Mouse (Mus musculus): Measurements from ENCODE around the gene Morn3. TPM values are rescaled to one million over a fixed set of nuclear protein-coding genes. Genes with fewer than 3 reads are reported as not detected.
"Not testable (repeated sequence)": the region's sequence is repeated elsewhere in the genome, so short reads cannot be mapped to it uniquely, and the experiment has no call there.

Morn3 gene
- polyA plus RNA-seq, 1 experiment from 2014 or later = not detected

DNA sequence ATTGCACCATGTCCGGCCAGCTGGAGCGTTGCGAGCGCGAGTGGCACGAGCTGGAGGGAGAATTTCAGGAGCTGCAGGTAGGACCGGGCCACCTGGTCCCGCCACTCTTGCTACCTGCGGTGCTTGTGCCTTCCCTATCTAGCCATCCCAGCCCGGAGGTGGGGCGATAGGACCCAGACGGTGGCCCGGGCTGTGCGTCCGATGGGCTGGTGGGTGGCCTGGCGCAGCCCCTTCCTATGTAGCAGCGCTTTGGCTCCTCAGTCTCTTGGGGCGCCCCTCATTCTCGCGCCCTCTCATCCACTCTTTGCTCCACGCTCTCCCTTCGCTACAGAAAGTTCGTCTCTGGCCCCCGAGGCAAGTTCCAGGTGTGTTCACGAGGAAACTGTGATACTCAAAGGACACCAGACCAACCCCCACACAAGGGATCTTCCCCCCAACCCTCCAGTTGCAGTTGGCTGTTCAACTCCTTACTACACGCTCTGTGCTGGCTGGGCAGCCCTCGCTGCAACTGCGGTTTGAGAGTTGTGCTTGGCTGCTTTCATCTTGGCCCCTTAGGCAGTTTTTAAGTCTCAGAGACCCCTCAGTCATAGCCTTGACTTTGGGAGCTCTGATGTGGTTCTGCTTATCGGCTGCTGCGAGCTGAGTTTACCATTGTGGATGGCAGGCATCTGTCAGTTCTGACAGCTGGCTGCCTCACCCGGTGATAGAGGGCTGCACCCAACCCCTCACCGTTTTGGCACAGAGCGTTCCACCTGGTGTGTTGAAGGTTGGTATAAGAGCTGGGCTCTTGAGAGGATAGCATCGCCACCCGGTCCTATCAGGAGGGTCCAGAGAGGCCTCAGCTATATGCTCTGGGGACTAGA lies 29.8 kb upstream of the Morn3 start:
- peak overlapping the region; percentile 77 for H3K27ac ChIP-seq
- no peaks in the 10 kb centered on the region for H3K27me3 ChIP-seq
- 1% methylated on average over 35 of the region's 35 CpGs for WGBS
- peak; percentile 64 for ATAC-seq (replicated peaks; ENCODE audit: insufficient number of reproducible peaks, insufficient read depth, low FRiP score, low read depth)
- peaks cover 26% of the 10 kb centered on the region for H3K4me1 ChIP-seq (replicated peaks)
- peak overlapping the region; percentile 91 for H3K4me3 ChIP-seq
- no peaks in the 10 kb centered on the region for H3K9me3 ChIP-seq (replicated peaks)
- H3K4me2 ChIP-seq = peak overlapping the region; percentile 98
- no peaks in the 10 kb centered on the region for H3K36me3 ChIP-seq
- H3K9ac ChIP-seq = peak overlapping the region; percentile 83

DNA sequence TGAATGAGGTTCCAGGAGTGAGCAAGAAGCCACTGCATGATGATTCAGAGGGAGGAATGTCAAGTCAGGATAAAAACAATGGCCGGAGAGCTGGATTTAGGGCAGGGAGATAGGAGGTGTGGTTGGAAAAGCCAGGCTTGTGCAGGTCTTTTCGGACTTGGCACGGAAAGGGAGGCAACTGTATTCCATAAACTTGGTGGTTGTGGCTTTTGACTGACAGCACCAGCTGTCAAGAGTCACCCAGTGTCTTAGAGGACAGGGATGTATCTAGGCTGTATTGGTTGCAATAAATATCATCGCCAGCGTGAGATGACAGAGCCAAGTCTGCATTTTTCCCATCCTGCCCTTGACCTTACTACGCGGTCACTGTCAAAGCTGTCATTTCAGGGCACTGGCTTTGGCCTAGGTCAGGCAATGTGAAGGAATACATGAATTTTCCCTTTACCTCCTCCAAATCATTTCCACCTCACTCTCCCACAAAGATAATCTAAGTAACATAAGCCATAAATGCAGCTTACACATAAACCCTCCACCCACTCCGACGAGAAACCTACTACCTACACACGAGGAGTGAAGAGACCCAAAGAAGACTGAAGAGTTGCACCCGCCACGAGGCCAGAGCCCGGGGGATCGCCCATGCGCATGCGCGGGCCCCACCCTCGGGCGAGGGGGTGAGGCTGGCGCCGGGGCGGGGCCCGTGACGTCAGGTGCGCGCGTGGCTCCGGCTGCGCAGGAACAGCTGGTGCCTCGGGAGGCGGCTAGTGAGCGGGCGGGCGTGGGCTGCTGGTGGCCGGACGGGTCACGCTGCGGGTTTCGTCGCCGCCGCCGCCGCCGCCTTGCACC lies 29.0 kb upstream of the Morn3 start:
- peak overlapping the region; percentile 98 for H3K4me2 ChIP-seq
- ATAC-seq (replicated peaks; ENCODE audit: insufficient number of reproducible peaks, insufficient read depth, low FRiP score, low read depth) = peak; percentile 93
- H3K4me1 ChIP-seq (replicated peaks) = peaks cover 26% of the 10 kb centered on the region
- 5% methylated on average over 42 of the region's 45 CpGs for WGBS
- H3K9ac ChIP-seq = peak overlapping the region; percentile 83
- no peaks in the 10 kb centered on the region for H3K36me3 ChIP-seq
- H3K9me3 ChIP-seq (replicated peaks) = no peaks in the 10 kb centered on the region
- H3K27me3 ChIP-seq = no peaks in the 10 kb centered on the region
- H3K27ac ChIP-seq = peak overlapping the region; percentile 77
- H3K4me3 ChIP-seq = peak overlapping the region; percentile 91

DNA sequence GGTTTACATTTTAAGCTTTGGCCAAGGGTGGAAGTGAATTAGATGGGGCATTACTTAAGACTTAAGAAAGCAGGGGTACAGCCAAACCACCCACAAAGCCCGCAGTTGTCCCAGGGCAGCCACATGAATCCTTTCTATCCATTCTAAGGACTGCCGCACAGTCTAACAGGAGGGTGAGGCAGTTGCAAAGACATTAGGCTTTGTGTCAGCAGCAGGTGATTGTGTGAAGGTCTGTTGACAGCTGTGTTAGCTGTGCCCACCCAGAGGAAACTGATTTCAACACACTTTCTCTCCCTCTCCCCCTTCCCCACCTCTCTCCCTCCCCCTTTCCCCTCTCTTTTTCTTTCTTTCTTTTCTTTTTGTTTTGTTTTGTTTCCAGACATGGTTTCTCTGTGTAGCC lies 21.9 kb upstream of the Morn3 start:
- Histone ChIP-seq H3K27me3 (no peaks in the 10 kb centered on the region), H3K27ac (0 out of 2 replicates have a peak overlapping the region, but pooled peaks have one; percentile 89), H3K9me3 (replicated peaks) (no peaks in the 10 kb centered on the region), H3K4me3 (no peak overlapping the region), H3K4me1 (replicated peaks) (peaks cover 4% of the 10 kb centered on the region), H3K36me3 (no peaks in the 10 kb centered on the region), H3K4me2 (no peak overlapping the region), H3K9ac (no peak overlapping the region)
- no peak for ATAC-seq (replicated peaks; ENCODE audit: insufficient number of reproducible peaks, insufficient read depth, low FRiP score, low read depth)
- WGBS = 79% methylated on average over 2 of the region's 2 CpGs

DNA sequence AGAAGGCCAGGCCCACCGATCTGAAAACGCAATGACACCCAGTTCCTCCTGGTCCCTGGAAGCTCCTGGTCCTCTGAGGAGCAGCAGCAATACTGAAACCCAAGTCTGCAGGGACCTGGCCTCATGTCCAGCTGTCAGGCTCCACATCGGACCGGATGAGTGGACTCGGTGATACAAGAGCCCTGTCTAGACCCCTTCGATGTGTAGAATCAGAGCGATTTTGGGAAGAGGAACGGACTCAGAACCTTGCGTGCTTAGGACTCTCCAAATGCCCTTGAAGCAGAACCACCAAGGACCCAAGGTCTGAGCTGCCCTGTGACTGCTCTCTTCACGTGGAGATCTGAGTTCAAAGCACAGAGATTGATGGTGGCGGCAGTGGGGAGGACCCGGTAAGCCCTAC lies 21.3 kb upstream of the Morn3 start, which contains the start of gene Tmem120b:
Gene Tmem120b (plus strand): TSS at position 301 of the 400 bp plus-strand sequence.
- Histone ChIP-seq H3K27ac (peak within 1 kb of the TSS; percentile 89), H3K9me3 (replicated peaks) (no peaks in the 10 kb centered on the region), H3K4me1 (replicated peaks) (peaks cover 4% of the 10 kb centered on the region), H3K27me3 (no peaks in the 10 kb centered on the region), H3K4me2 (0 out of 2 replicates have a peak within 1 kb of the TSS, but pooled peaks have one; percentile 22), H3K9ac (no peak within 1 kb of the TSS), H3K36me3 (no peaks in the 10 kb centered on the region), H3K4me3 (no peak within 1 kb of the TSS)
- no peak for ATAC-seq (replicated peaks; ENCODE audit: insufficient number of reproducible peaks, insufficient read depth, low FRiP score, low read depth)
- WGBS = 88% methylated on average over 12 of the region's 12 CpGs

DNA sequence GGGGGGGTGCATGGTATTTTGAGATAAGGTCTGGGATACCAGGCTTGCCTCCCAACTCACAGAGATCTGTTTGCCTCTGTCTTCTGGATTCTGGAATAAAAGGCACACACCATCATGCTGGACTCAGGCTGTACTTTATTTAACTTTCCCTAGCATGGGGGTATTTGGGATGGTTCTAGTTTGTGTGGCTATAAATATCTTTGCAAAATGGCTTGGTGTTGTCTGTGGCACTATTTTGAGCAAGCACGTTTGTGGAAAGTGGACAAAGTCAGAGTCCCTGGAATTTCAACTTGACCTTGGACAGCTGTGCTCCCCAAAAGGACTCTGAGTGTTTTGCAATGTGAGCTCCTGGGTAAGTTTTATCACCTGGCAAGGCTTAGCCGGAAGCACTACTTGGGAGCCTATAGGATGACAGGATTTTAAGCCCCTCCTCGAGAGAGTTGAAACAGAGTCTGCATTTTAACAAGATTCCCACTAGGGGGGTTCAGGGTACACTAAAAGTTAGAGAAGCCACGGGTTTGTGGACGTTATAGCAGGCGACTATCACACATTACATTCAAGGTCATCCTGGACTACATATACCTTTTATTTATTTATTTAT lies 20.7 kb upstream of the Morn3 start:
- 10% methylated on average over 6 of the region's 6 CpGs for WGBS
- peak; percentile 83 for ATAC-seq (replicated peaks; ENCODE audit: insufficient number of reproducible peaks, insufficient read depth, low FRiP score, low read depth)
- H3K4me3 ChIP-seq = no peak overlapping the region
- no peaks in the 10 kb centered on the region for H3K36me3 ChIP-seq
- H3K4me2 ChIP-seq = 0 out of 2 replicates have a peak overlapping the region, but pooled peaks have one; percentile 22
- H3K9ac ChIP-seq = no peak overlapping the region
- no peaks in the 10 kb centered on the region for H3K9me3 ChIP-seq (replicated peaks)
- H3K4me1 ChIP-seq (replicated peaks) = peaks cover 4% of the 10 kb centered on the region
- H3K27ac ChIP-seq = peak overlapping the region; percentile 89
- H3K27me3 ChIP-seq = no peaks in the 10 kb centered on the region

DNA sequence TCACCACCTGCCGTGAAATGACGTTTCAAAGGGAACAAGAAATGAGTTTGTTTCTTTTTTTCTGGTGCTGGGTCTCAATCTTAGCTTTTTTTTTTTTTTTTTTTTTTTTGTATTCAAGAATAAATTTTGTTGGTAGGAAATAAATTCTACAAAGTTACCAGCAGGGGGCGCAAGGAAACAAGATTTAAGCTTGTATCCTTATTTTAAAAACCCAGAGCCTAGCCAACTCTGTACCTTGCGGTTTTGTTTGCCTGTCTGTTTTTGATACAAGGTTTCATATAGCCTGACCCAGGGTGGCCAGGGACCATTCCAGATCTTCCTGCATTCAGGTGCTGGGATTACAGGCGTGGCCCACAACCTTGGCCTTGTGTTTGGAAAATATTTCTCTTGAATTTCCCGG lies 17.4 kb upstream of the Morn3 start:
- H3K9ac ChIP-seq = no peak overlapping the region
- ATAC-seq (replicated peaks; ENCODE audit: insufficient number of reproducible peaks, insufficient read depth, low FRiP score, low read depth) = no peak
- H3K27me3 ChIP-seq = no peaks in the 10 kb centered on the region
- 27% methylated on average over 6 of the region's 6 CpGs for WGBS
- peaks cover 14% of the 10 kb centered on the region for H3K4me1 ChIP-seq (replicated peaks)
- H3K4me2 ChIP-seq = no peak overlapping the region
- no peaks in the 10 kb centered on the region for H3K36me3 ChIP-seq
- H3K4me3 ChIP-seq = no peak overlapping the region
- no peaks in the 10 kb centered on the region for H3K9me3 ChIP-seq (replicated peaks)
- no peak overlapping the region for H3K27ac ChIP-seq

DNA sequence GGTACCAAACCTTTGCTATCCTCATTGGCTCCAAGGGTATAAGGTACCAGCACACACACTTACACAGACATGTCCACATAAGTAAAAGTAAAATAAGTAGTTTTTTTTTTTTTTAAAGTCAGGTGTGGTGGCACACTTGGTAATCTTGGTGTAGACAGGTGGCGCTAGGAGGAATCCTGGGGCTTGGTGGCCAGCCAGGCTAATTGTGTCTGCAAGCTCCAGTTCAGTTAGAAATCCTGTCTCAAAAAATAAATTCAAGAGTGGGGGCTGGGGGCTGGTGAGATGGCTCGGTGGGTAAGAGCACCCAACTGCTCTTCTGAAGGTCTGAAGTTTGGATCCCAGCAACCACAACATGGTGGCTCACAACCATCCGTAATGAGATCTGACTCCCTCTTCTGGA lies 16.3 kb upstream of the Morn3 start:
- Histone ChIP-seq H3K9ac (no peak overlapping the region), H3K27ac (no peak overlapping the region), H3K9me3 (replicated peaks) (no peaks in the 10 kb centered on the region), H3K4me3 (no peak overlapping the region), H3K4me1 (replicated peaks) (peaks cover 22% of the 10 kb centered on the region), H3K36me3 (no peaks in the 10 kb centered on the region), H3K27me3 (no peaks in the 10 kb centered on the region), H3K4me2 (no peak overlapping the region)
- no peak for ATAC-seq (replicated peaks; ENCODE audit: insufficient number of reproducible peaks, insufficient read depth, low FRiP score, low read depth)
- 88% methylated on average over 3 of the region's 3 CpGs for WGBS

DNA sequence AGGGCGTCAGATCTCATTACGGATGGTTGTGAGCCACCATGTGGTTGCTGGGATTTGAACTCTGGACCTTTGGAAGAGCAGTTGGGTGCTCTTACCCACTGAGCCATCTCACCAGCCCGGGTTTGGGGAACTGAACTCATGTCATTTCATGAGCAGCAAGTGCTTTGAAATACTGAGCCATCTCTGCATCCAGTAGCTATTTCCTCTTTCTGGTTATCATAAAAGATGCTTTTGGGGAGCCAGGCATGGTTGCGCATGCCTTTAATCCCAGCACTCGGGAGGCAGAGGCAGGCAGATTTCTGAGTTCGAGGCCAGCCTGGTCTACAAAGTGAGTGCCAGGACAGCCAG lies 14.6 kb upstream of the Morn3 start:
- not testable (repeated sequence) for ATAC-seq (replicated peaks; ENCODE audit: insufficient number of reproducible peaks, insufficient read depth, low FRiP score, low read depth)
- WGBS = 73% methylated on average over 6 of the region's 6 CpGs

DNA sequence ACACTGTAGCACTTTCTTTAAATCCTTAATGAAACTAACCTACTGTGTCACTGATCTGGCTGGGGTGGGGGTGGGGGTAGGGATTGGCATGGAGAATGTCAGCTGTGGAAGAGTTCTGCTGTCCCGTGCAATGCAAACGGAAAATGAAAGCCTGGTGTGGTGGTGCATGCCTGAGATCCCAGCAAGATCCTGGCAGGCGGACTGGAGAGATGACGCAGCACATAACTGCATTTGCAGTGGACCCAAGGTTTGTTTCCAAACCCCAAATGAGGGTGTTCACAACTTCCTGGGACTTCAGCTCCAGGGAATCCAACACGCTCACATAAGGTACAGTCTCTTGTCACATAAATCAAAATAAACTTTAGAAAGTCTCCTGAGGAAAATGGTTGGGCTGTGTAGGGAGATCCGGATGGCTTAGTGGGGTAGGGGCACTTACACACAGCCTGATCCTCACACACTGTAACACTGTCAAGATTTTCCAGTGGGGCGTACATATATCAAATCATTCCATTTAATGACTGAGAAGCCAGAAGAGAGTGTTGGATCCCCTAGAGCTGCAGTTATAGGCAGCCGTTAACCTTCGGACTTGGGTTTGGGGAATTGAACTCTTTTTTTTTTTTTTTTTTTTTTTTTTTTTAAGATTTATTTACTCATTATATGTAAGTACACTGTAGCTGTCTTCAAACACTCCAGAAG lies 14.0 kb upstream of the Morn3 start:
- peak overlapping the region; percentile 54 for H3K4me2 ChIP-seq
- H3K9ac ChIP-seq = 0 out of 2 replicates have a peak overlapping the region, but pooled peaks have one; percentile 7
- H3K27ac ChIP-seq = peak overlapping the region; percentile 86

More for the DNA sequence above, 14.6 kb upstream of the Morn3 start:
- not testable (repeated sequence) for H3K27me3 ChIP-seq; H3K4me3 ChIP-seq; H3K27ac ChIP-seq; H3K36me3 ChIP-seq; H3K9me3 ChIP-seq (replicated peaks); H3K9ac ChIP-seq; H3K4me2 ChIP-seq
- peaks cover 21% of the 10 kb centered on the region for H3K4me1 ChIP-seq (replicated peaks)

DNA sequence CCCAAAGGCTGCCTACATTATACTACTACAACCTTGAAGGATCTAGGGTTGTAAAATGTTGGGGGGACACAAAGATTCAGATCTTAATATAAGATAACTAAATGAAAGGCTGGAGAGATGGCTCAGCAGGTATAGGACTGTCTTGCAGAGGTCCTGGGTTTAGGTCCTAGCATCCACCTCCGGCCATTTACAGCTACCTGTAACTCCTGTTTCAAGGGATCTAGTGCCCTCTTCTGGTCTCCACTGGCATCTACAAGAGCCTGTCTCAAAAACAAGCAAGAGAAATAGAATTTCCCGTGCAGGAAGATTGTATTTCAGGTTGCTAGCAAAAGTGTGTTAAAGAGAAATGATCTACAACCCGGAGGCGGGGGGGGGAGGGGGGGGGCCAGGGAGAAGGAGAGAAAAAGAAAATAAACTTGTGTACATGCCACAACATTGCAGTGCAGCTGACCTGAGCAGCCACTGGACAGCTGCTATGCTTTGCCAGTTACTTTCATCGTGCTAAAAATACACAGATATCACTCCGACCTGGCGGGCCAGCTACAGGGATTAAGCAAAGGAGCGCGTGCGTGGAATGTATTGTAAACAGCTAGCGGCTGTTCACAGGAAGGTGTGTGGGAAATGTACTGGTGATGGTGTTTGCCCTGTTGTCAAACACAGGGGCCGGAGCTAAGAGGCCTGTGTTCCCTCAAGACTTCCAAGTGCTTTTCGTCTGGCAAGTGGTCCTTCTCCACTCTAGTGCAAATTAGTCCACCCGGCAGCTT lies 13.1 kb upstream of the Morn3 start:
- peak; percentile 37 for ATAC-seq (replicated peaks; ENCODE audit: insufficient number of reproducible peaks, insufficient read depth, low FRiP score, low read depth)
- no peaks in the 10 kb centered on the region for H3K27me3 ChIP-seq

More for the DNA sequence above, 14.0 kb upstream of the Morn3 start:
- WGBS = 52% methylated on average over 9 of the region's 9 CpGs
- Histone ChIP-seq H3K4me3 (peak overlapping the region; percentile 15), H3K4me1 (replicated peaks) (peaks cover 21% of the 10 kb centered on the region), H3K36me3 (no peaks in the 10 kb centered on the region), H3K9me3 (replicated peaks) (no peaks in the 10 kb centered on the region), H3K27me3 (no peaks in the 10 kb centered on the region)
- no peak for ATAC-seq (replicated peaks; ENCODE audit: insufficient number of reproducible peaks, insufficient read depth, low FRiP score, low read depth)

More for the DNA sequence above, 13.1 kb upstream of the Morn3 start:
- Histone ChIP-seq H3K27ac (peak overlapping the region; percentile 86), H3K36me3 (no peaks in the 10 kb centered on the region), H3K4me1 (replicated peaks) (peaks cover 21% of the 10 kb centered on the region), H3K9ac (0 out of 2 replicates have a peak overlapping the region, but pooled peaks have one; percentile 7), H3K4me3 (peak overlapping the region; percentile 15), H3K4me2 (peak overlapping the region; percentile 54), H3K9me3 (replicated peaks) (no peaks in the 10 kb centered on the region)
- 12% methylated on average over 14 of the region's 14 CpGs for WGBS
